Mouse (Mus musculus) ES-Bruce4 (cell line): Measurements from ENCODE around the gene Adamts12. TPM values are rescaled to one million over a fixed set of nuclear protein-coding genes. Genes with fewer than 3 reads are reported as not detected.

Source experiments
- H3K27ac ChIP-seq: 2 replicates; pipeline ENCODE4 v1.5.1; 2012; ENCODE audit warnings: low read length, inconsistent platforms; ENCODE audit not compliant: insufficient read depth
- H3K27me3 ChIP-seq: 2 replicates; pipeline ENCODE4 v1.6.1; 2012; ENCODE audit warnings: mild to moderate bottlenecking, low read length, inconsistent platforms; ENCODE audit not compliant: control insufficient read depth, poor library complexity, insufficient read depth, severe bottlenecking
- H3K36me3 ChIP-seq: 2 replicates; pipeline ENCODE4 v1.6.1; 2012; ENCODE audit warnings: inconsistent platforms, mild to moderate bottlenecking, low read length, moderate library complexity; ENCODE audit not compliant: control insufficient read depth, poor library complexity, insufficient read depth, severe bottlenecking
- H3K4me1 ChIP-seq: one replicate; pipeline ENCODE4 v1.8.1; 2011; ENCODE audit warnings: low read length; ENCODE audit not compliant: control insufficient read depth, insufficient read depth
- H3K4me3 ChIP-seq: 2 replicates; pipeline ENCODE4 v1.5.1; 2011; ENCODE audit warnings: low read depth, mild to moderate bottlenecking, low read length
- H3K9ac ChIP-seq: 2 replicates; pipeline ENCODE4 v1.6.1; 2012; ENCODE audit warnings: low read depth, mild to moderate bottlenecking, inconsistent platforms; ENCODE audit not compliant: poor library complexity, severe bottlenecking
- H3K9me3 ChIP-seq: replicated peaks from 2 replicates; pipeline ENCODE4 v1.6.1; 2012; ENCODE audit warnings: mild to moderate bottlenecking, low read length, inconsistent platforms; ENCODE audit not compliant: control insufficient read depth, poor library complexity, insufficient read depth, severe bottlenecking
- CTCF ChIP-seq: IDR thresholded peaks from one replicate; pipeline ENCODE4 v1.8.1; 2011; ENCODE audit warnings: low read depth, low read length
- EP300 ChIP-seq: IDR thresholded peaks from 2 replicates; pipeline ENCODE4 v1.6.1; 2011; ENCODE audit warnings: low read depth, low read length; ENCODE audit not compliant: insufficient read depth
- POLR2A ChIP-seq: IDR thresholded peaks from one replicate; pipeline ENCODE4 v1.8.1; 2011; ENCODE audit warnings: low read length; ENCODE audit not compliant: insufficient read depth
- polyA plus RNA-seq: library from polyadenylated mRNA; stranded (reverse); fragments of >200 nt; gene quantifications from 2 replicates; pipeline ENCODE4 v1.2.4, GENCODE M21; 2011; ENCODE audit warnings: low read depth; ENCODE audit not compliant: missing spikeins, insufficient read depth, insufficient read length

Adamts12 gene
- polyA plus RNA-seq, 1 experiment = 1.0 TPM

GRCm38 (mm10) chr15:11295016-11295415, 230.4 kb downstream of the Adamts12 start:
- H3K27me3 ChIP-seq = no peaks in the 10 kb centered on the region; the same call in 1 of the 2 replicates
- no peak overlapping the region for H3K4me3 ChIP-seq
- TF ChIP-seq CTCF = no peak
- TF ChIP-seq EP300 = no peak
- TF ChIP-seq POLR2A = no peak

GRCm38 (mm10) chr15:11297960-11298359, 233.4 kb downstream of the Adamts12 start:
- Histone ChIP-seq H3K4me3 (no peak overlapping the region), H3K4me1 (no peaks in the 10 kb centered on the region), H3K27ac (no peak overlapping the region), H3K27me3 (no peaks in the 10 kb centered on the region), H3K36me3 (no peaks in the 10 kb centered on the region), H3K9me3 (no peaks in the 10 kb centered on the region), H3K9ac (no peak overlapping the region)
- TF ChIP-seq CTCF = no peak
- no peak for TF ChIP-seq POLR2A
- no peak for TF ChIP-seq EP300

More at GRCm38 (mm10) chr15:11295016-11295415, 230.4 kb downstream of the Adamts12 start:
- Histone ChIP-seq H3K36me3 (no peaks in the 10 kb centered on the region), H3K9me3 (no peaks in the 10 kb centered on the region), H3K9ac (no peak overlapping the region), H3K4me1 (no peaks in the 10 kb centered on the region), H3K27ac (no peak overlapping the region)

DNA sequence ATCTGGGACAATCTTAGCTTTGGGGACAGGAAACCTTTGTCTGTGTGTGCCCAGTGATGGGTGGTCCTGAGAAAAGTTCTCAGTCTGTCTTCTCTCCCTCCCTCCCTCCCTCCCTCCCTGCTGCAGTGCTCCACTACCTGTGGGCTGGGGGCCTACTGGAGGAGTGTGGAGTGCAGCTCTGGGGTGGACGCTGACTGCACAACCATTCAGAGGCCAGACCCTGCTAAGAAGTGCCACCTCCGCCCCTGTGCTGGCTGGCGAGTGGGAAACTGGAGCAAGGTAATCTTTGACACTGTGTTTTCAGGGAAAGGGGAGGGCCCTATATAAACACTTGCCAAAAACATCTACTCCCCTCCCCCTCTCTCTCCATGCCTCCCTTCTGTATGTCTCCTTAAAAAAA, 252.5 kb downstream of the Adamts12 start:
- Histone ChIP-seq H3K9ac (no peak overlapping the region), H3K4me3 (no peak overlapping the region), H3K27ac (no peak overlapping the region), H3K4me1 (no peaks in the 10 kb centered on the region), H3K27me3 (no peaks in the 10 kb centered on the region), H3K36me3 (no peaks in the 10 kb centered on the region), H3K9me3 (no peaks in the 10 kb centered on the region)
- TF ChIP-seq POLR2A = no peak
- TF ChIP-seq CTCF = no peak
- TF ChIP-seq EP300 = no peak

- TF ChIP-seq POLR2A (no peak), EP300 (no peak), CTCF (peak; percentile 88)
- H3K9ac ChIP-seq = no peak overlapping the region
- H3K4me1 ChIP-seq = no peaks in the 10 kb centered on the region
- no peaks in the 10 kb centered on the region for H3K36me3 ChIP-seq
- no peak overlapping the region for H3K27ac ChIP-seq
- no peak overlapping the region for H3K4me3 ChIP-seq
- H3K27me3 ChIP-seq = no peaks in the 10 kb centered on the region
- H3K9me3 ChIP-seq = no peaks in the 10 kb centered on the region
These were observed 255.9 kb downstream of the Adamts12 start for GRCm38 (mm10) chr15:11320481-11320880.

DNA sequence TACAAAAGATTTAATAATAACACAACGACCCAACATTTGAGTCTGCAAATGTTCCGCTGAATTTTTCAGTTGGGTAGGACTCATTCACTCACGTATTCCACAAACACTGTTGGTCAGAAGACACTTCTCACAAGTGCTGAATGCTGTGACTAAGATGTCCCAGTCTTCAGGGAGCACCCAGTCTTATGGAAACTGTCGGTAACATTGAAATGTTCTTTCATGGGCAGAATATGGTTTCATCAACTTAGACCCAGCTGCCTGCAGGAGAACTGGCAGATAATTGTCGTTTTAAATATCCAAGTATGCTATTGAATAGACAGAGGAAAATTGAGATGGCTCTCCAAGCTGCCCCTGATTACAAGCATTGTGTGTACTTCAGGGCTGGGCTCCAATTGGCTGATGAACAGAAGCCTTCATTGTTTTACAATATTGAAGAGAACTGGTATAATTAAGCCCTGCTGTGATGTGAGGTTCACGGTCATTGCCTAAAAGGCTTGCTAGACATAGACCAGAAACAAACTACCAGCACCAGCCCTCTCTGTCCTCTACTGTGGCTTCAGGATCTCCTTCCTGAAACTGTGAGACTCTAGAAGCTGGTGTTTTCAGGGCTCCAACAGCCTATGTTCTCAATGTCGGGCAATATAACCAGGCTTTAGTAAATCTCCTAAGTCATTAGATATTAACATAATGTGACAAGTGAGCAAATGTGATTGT, 275.0 kb downstream of the Adamts12 start:
- no peaks in the 10 kb centered on the region for H3K27me3 ChIP-seq
- TF ChIP-seq CTCF (no peak), POLR2A (no peak), EP300 (no peak)
- H3K9ac ChIP-seq = no peak overlapping the region
- no peaks in the 10 kb centered on the region for H3K4me1 ChIP-seq
- no peak overlapping the region for H3K27ac ChIP-seq
- no peak overlapping the region for H3K4me3 ChIP-seq
- no peaks in the 10 kb centered on the region for H3K36me3 ChIP-seq
- H3K9me3 ChIP-seq = peaks cover 2% of the 10 kb centered on the region; the same call in 1 of the 2 replicates

GRCm38 (mm10) chr15:11355865-11356264, 291.3 kb downstream of the Adamts12 start:
- Histone ChIP-seq H3K36me3 (no peaks in the 10 kb centered on the region), H3K4me3 (no peak overlapping the region), H3K27ac (no peak overlapping the region), H3K4me1 (no peaks in the 10 kb centered on the region), H3K9me3 (no peaks in the 10 kb centered on the region), H3K9ac (no peak overlapping the region), H3K27me3 (no peaks in the 10 kb centered on the region)
- peak; percentile 3 for TF ChIP-seq CTCF
- no peak for TF ChIP-seq POLR2A
- TF ChIP-seq EP300 = no peak
